Mouse (Mus musculus): Measurements from ENCODE around the gene Nckap5. TPM values are rescaled to one million over a fixed set of nuclear protein-coding genes. Genes with fewer than 3 reads are reported as not detected.

Nckap5 gene
- polyA plus RNA-seq, 1 experiment from 2014 or later: 12.3 TPM

GRCm38 (mm10) chr1:126511835-126512445, 318.7 kb downstream of the Nckap5 start:
- H3K4me1 ChIP-seq (replicated peaks; ENCODE audit: control insufficient read depth, insufficient read depth, low read length): no peaks in the 10 kb centered on the region; the same call in none of the 2 replicates
- TF ChIP-seq CTCF (IDR thresholded peaks at IDR 0.05; ENCODE audit: low read depth): no peak
- no peak overlapping the region for H3K4me3 ChIP-seq (ENCODE audit: low read depth, low read length)
- no peaks in the 10 kb centered on the region for H3K9me3 ChIP-seq (ENCODE audit: control insufficient read depth)
- no peak for ATAC-seq
- H3K27me3 ChIP-seq (replicated peaks; ENCODE audit: control insufficient read depth, insufficient read depth, low read length): no peaks in the 10 kb centered on the region
- H3K4me2 ChIP-seq (replicated peaks; ENCODE audit: low read depth): no peak overlapping the region
- no peak overlapping the region for H3K9ac ChIP-seq (ENCODE audit: low read depth, low read length)
- H3K36me3 ChIP-seq (ENCODE audit: control insufficient read depth, insufficient read depth): no peaks in the 10 kb centered on the region
- WGBS: 52% methylated on average over 5 of the region's 5 CpGs
- H3K27ac ChIP-seq (ENCODE audit: low read depth, low read length): no peak overlapping the region

DNA sequence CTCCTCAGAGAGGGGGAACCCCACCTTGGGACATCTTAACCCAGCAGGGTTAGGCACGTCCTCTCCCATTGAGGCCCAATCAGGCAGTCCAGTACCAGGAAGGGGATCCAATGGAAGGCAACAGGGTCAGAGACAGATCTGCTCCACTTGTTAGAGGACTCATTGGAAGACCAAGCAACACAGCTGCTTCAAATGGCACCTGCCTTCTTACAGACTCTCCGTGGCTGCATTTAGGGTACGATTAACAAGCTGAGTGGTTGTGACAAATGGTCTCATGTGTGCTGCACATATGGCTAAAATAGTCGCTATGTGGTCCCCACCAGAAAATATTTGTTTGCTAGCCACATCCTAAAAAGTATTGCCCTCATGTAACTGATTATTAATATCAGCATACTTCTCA, 325.9 kb downstream of the Nckap5 start:
- no peaks in the 10 kb centered on the region for H3K36me3 ChIP-seq (ENCODE audit: control insufficient read depth, insufficient read depth)
- H3K4me3 ChIP-seq (ENCODE audit: low read depth, low read length): no peak overlapping the region
- H3K9ac ChIP-seq (ENCODE audit: low read depth, low read length): no peak overlapping the region
- H3K27ac ChIP-seq (ENCODE audit: low read depth, low read length): no peak overlapping the region
- no peaks in the 10 kb centered on the region for H3K9me3 ChIP-seq (ENCODE audit: control insufficient read depth)
- H3K4me2 ChIP-seq (replicated peaks; ENCODE audit: low read depth): no peak overlapping the region
- no peaks in the 10 kb centered on the region for H3K27me3 ChIP-seq (replicated peaks; ENCODE audit: control insufficient read depth, insufficient read depth, low read length)
- 78% methylated on average over 4 of the region's 4 CpGs for WGBS
- H3K4me1 ChIP-seq (replicated peaks; ENCODE audit: control insufficient read depth, insufficient read depth, low read length): no peaks in the 10 kb centered on the region
- ATAC-seq: no peak
- TF ChIP-seq CTCF (IDR thresholded peaks at IDR 0.05; ENCODE audit: low read depth): no peak

DNA sequence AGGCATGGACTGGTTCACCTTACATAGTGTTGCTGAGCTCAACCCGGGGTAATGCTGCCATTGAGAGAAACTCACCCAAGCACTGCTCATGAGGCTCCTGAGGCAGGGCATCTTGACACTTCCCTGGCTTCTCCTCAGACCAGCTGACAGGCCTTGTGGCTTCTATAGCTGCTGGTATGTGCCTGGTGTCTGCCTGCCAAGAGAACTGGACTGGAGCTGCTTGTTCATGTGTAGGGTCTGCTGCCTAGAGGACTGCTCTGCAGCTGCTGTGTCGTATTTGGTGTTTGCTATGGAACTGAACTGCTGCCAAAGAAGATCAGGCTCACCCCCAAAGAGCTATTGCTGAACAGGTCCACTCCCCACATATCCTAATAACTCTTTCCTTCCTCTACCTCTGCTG, 327.9 kb downstream of the Nckap5 start:
- H3K4me1 ChIP-seq (replicated peaks; ENCODE audit: control insufficient read depth, insufficient read depth, low read length): no peaks in the 10 kb centered on the region
- H3K27ac ChIP-seq (ENCODE audit: low read depth, low read length): no peak overlapping the region
- ATAC-seq: no peak
- no peaks in the 10 kb centered on the region for H3K27me3 ChIP-seq (replicated peaks; ENCODE audit: control insufficient read depth, insufficient read depth, low read length)
- no peaks in the 10 kb centered on the region for H3K36me3 ChIP-seq (ENCODE audit: control insufficient read depth, insufficient read depth)
- no peak overlapping the region for H3K9ac ChIP-seq (ENCODE audit: low read depth, low read length)
- TF ChIP-seq CTCF (IDR thresholded peaks at IDR 0.05; ENCODE audit: low read depth): no peak
- H3K9me3 ChIP-seq (ENCODE audit: control insufficient read depth): no peaks in the 10 kb centered on the region
- H3K4me3 ChIP-seq (ENCODE audit: low read depth, low read length): no peak overlapping the region
- H3K4me2 ChIP-seq (replicated peaks; ENCODE audit: low read depth): no peak overlapping the region
- 67% methylated on average over 2 of the region's 2 CpGs for WGBS

GRCm38 (mm10) chr1:126496722-126497121, 333.9 kb downstream of the Nckap5 start:
- TF ChIP-seq CTCF (IDR thresholded peaks at IDR 0.05; ENCODE audit: low read depth): peak; percentile 34
- 77% methylated on average over 7 of the region's 7 CpGs for WGBS
- Histone ChIP-seq H3K4me3 (ENCODE audit: low read depth, low read length) (no peak overlapping the region), H3K4me2 (replicated peaks; ENCODE audit: low read depth) (no peak overlapping the region), H3K9me3 (ENCODE audit: control insufficient read depth) (no peaks in the 10 kb centered on the region), H3K36me3 (ENCODE audit: control insufficient read depth, insufficient read depth) (no peaks in the 10 kb centered on the region), H3K9ac (ENCODE audit: low read depth, low read length) (no peak overlapping the region), H3K27me3 (replicated peaks; ENCODE audit: control insufficient read depth, insufficient read depth, low read length) (no peaks in the 10 kb centered on the region), H3K4me1 (replicated peaks; ENCODE audit: control insufficient read depth, insufficient read depth, low read length) (no peaks in the 10 kb centered on the region; the same call in 1 of the 2 replicates), H3K27ac (ENCODE audit: low read depth, low read length) (no peak overlapping the region)
- no peak for ATAC-seq

DNA sequence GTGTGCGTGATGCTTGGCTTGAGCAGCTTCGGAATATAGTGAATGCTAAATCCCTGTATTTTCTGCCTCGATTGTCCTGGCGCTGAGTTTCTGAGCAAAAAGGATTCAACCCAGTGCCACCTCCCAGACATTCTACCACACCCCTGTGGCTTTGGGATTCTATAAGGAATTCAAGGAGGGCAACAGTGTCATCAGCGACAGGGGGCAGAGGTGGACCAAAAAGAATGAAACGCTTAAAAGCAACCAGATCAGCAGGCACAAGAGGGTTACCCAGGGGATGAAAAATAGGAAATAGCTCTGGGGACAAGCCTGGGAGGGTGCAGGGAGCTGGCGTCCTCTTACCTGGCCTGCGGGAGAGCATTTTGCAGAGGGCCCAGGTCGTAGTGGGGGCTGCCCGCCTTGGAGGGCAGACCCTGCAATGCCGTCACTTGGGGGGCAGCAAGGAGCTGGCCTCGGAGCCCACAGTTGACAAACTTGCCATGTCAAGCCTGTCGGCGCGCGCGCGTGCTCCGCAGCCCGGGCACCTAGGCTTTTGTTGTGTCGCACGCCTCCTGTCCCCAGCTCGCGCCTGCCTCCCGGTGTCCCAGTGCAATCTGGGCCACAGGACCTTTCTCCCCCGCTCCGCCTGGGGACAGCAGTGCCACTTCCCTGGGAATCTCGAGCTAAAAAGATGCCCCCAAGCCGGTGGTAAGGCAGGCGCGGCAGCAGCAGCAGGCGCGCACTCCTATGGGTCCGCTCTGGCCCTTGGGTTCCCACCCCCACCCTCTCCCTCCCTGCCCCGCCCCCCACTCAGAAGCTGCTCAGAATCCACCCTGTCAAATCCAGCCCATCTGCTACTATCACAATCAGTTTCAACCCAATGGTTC, 338.2 kb downstream of the Nckap5 start:
- WGBS: 9% methylated on average over 35 of the region's 35 CpGs
- peak; percentile 45 for TF ChIP-seq CTCF (IDR thresholded peaks at IDR 0.05; ENCODE audit: low read depth)
- Histone ChIP-seq H3K27me3 (replicated peaks; ENCODE audit: control insufficient read depth, insufficient read depth, low read length) (no peaks in the 10 kb centered on the region), H3K4me2 (replicated peaks; ENCODE audit: low read depth) (peak overlapping the region; percentile 69), H3K27ac (ENCODE audit: low read depth, low read length) (no peak overlapping the region), H3K4me1 (replicated peaks; ENCODE audit: control insufficient read depth, insufficient read depth, low read length) (no peaks in the 10 kb centered on the region; the same call in 1 of the 2 replicates), H3K9me3 (ENCODE audit: control insufficient read depth) (no peaks in the 10 kb centered on the region), H3K36me3 (ENCODE audit: control insufficient read depth, insufficient read depth) (no peaks in the 10 kb centered on the region), H3K4me3 (ENCODE audit: low read depth, low read length) (peak overlapping the region; percentile 33), H3K9ac (ENCODE audit: low read depth, low read length) (peak overlapping the region; percentile 22; the same call in 1 of the 2 replicates)
- 0 out of 2 replicates have a peak, but pooled peaks have one; percentile 31 for ATAC-seq

DNA sequence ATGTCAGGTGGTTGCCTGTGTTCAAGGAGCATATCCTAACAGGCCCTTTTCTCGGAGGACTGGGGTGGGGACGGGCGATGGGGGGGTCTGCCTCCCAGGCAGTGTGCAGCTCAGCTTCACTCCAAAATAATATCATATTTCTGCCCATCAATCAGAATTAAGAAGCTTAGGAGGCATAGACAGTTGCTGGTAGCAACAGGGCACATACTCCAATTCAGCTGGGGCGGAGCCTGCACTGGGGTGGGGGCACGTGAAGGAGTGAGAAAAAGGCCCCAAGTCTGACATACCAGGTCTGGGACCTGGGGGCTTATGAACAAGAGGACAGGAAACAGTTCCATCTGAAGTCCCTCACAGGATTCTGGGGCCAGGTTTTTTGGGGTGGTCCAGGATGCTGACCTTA, 339.2 kb downstream of the Nckap5 start:
- H3K9me3 ChIP-seq (ENCODE audit: control insufficient read depth): no peaks in the 10 kb centered on the region
- TF ChIP-seq CTCF (IDR thresholded peaks at IDR 0.05; ENCODE audit: low read depth): no peak
- no peaks in the 10 kb centered on the region for H3K27me3 ChIP-seq (replicated peaks; ENCODE audit: control insufficient read depth, insufficient read depth, low read length)
- no peak overlapping the region; the same call in 1 of the 2 replicates for H3K4me2 ChIP-seq (replicated peaks; ENCODE audit: low read depth)
- ATAC-seq: no peak
- H3K4me3 ChIP-seq (ENCODE audit: low read depth, low read length): no peak overlapping the region
- H3K9ac ChIP-seq (ENCODE audit: low read depth, low read length): no peak overlapping the region
- H3K27ac ChIP-seq (ENCODE audit: low read depth, low read length): no peak overlapping the region
- no peaks in the 10 kb centered on the region; the same call in 1 of the 2 replicates for H3K4me1 ChIP-seq (replicated peaks; ENCODE audit: control insufficient read depth, insufficient read depth, low read length)
- WGBS: 83% methylated on average over 5 of the region's 5 CpGs
- H3K36me3 ChIP-seq (ENCODE audit: control insufficient read depth, insufficient read depth): no peaks in the 10 kb centered on the region
